Mouse (Mus musculus): Measurements from ENCODE around the gene Rtn2.
A peak's percentile ranks its signal among the peaks of the same experiment; 100 is the strongest.

Rtn2 gene

GRCm38 (mm10) chr7:19302264-19303045 is 20.0 kb downstream of the Rtn2 start:
- no peak for DNase-seq

GRCm38 (mm10) chr7:19303046-19303305 is 20.6 kb downstream of the Rtn2 start:
- no peak for DNase-seq

- DNase-seq = peak; percentile 78
These were observed 21.3 kb downstream of the Rtn2 start for GRCm38 (mm10) chr7:19303770-19304169.

- DNase-seq = no peak
These were observed 22.3 kb downstream of the Rtn2 start for GRCm38 (mm10) chr7:19304501-19305412.

- DNase-seq = no peak
These were observed 22.9 kb downstream of the Rtn2 start for GRCm38 (mm10) chr7:19305413-19305735.

- DNase-seq = no peak
These were observed 23.7 kb downstream of the Rtn2 start for GRCm38 (mm10) chr7:19305796-19306765.

GRCm38 (mm10) chr7:19306819-19307738 is 24.7 kb downstream of the Rtn2 start:
- no peak for DNase-seq

- DNase-seq = no peak
These were observed 25.5 kb downstream of the Rtn2 start for GRCm38 (mm10) chr7:19307739-19308453.

- peak; percentile 96 for DNase-seq
These were observed 26.2 kb downstream of the Rtn2 start for GRCm38 (mm10) chr7:19308454-19309277.

GRCm38 (mm10) chr7:19309278-19309883 is 27.0 kb downstream of the Rtn2 start:
- no peak for DNase-seq

- peak; percentile 91 for DNase-seq
These were observed 27.6 kb downstream of the Rtn2 start, which contains the start of gene Fosb for GRCm38 (mm10) chr7:19309884-19310641. TSS of gene Fosb (minus strand) at chr7:19310051.

- DNase-seq = no peak
These were observed 29.6 kb downstream of the Rtn2 start for GRCm38 (mm10) chr7:19311991-19312390.

GRCm38 (mm10) chr7:19314033-19314432 is 31.6 kb downstream of the Rtn2 start:
- no peak for DNase-seq

GRCm38 (mm10) chr7:19316451-19317161 is 34.2 kb downstream of the Rtn2 start:
- DNase-seq = no peak

GRCm38 (mm10) chr7:19318201-19318600 is 35.8 kb downstream of the Rtn2 start:
- DNase-seq = no peak

- DNase-seq = no peak
These were observed 36.3 kb downstream of the Rtn2 start for GRCm38 (mm10) chr7:19318676-19319075.

- no peak for DNase-seq
These were observed 37.0 kb downstream of the Rtn2 start for GRCm38 (mm10) chr7:19319458-19319857.

- peak; percentile 88 for DNase-seq
These were observed 37.5 kb downstream of the Rtn2 start for GRCm38 (mm10) chr7:19319906-19320305.
